Mouse (Mus musculus): ENCODE results near the gene Pde11a.
A peak's percentile ranks its signal among the peaks of the same experiment; 100 is the strongest.

Gene Pde11a

GRCm38 (mm10) chr2:76158973-76159372 is 179.6 kb downstream of the Pde11a start:
- DNase-seq (ENCODE audit: low spot score): no peak

- no peak for DNase-seq (ENCODE audit: low spot score)
Observed at GRCm38 (mm10) chr2:76141136-76141535, 197.4 kb downstream of the Pde11a start.

- DNase-seq (ENCODE audit: low spot score): no peak
Observed at GRCm38 (mm10) chr2:76132983-76133382, 205.6 kb downstream of the Pde11a start.

GRCm38 (mm10) chr2:76129933-76130627 is 208.5 kb downstream of the Pde11a start:
- no peak for DNase-seq (ENCODE audit: low spot score)

- no peak for DNase-seq (ENCODE audit: low spot score)
Observed at GRCm38 (mm10) chr2:76129058-76129437, 209.5 kb downstream of the Pde11a start.

- no peak for DNase-seq (ENCODE audit: low spot score)
Observed at GRCm38 (mm10) chr2:76128105-76129057, 210.2 kb downstream of the Pde11a start.

GRCm38 (mm10) chr2:76126651-76127050 is 211.9 kb downstream of the Pde11a start:
- DNase-seq (ENCODE audit: low spot score): no peak

GRCm38 (mm10) chr2:76124821-76125220 is 213.8 kb downstream of the Pde11a start:
- no peak for DNase-seq (ENCODE audit: low spot score)

GRCm38 (mm10) chr2:76122167-76122566 is 216.4 kb downstream of the Pde11a start:
- DNase-seq (ENCODE audit: low spot score): no peak

- no peak for DNase-seq (ENCODE audit: low spot score)
Observed at GRCm38 (mm10) chr2:76119848-76120247, 218.7 kb downstream of the Pde11a start.

GRCm38 (mm10) chr2:76118491-76118890 is 220.1 kb downstream of the Pde11a start:
- no peak for DNase-seq (ENCODE audit: low spot score)

GRCm38 (mm10) chr2:76117219-76117618 is 221.4 kb downstream of the Pde11a start:
- no peak for DNase-seq (ENCODE audit: low spot score)

- peak; percentile 37 for DNase-seq (ENCODE audit: low spot score)
Observed at GRCm38 (mm10) chr2:76115696-76116095, 222.9 kb downstream of the Pde11a start.

GRCm38 (mm10) chr2:76114734-76115133 is 223.8 kb downstream of the Pde11a start:
- peak; percentile 25 for DNase-seq (ENCODE audit: low spot score)

- no peak for DNase-seq (ENCODE audit: low spot score)
Observed at GRCm38 (mm10) chr2:76109653-76110052, 228.9 kb downstream of the Pde11a start.

GRCm38 (mm10) chr2:76101889-76102602 is 236.5 kb downstream of the Pde11a start:
- no peak for DNase-seq (ENCODE audit: low spot score)

- DNase-seq (ENCODE audit: low spot score): no peak
Observed at GRCm38 (mm10) chr2:76100597-76100996, 238.0 kb downstream of the Pde11a start.

GRCm38 (mm10) chr2:76099726-76100347 is 238.7 kb downstream of the Pde11a start:
- DNase-seq (ENCODE audit: low spot score): no peak

GRCm38 (mm10) chr2:76098381-76098780 is 240.2 kb downstream of the Pde11a start:
- DNase-seq (ENCODE audit: low spot score): no peak

GRCm38 (mm10) chr2:76097847-76098246 is 240.7 kb downstream of the Pde11a start:
- DNase-seq (ENCODE audit: low spot score): no peak

GRCm38 (mm10) chr2:76097284-76097683 is 241.3 kb downstream of the Pde11a start:
- DNase-seq (ENCODE audit: low spot score): no peak

GRCm38 (mm10) chr2:76095861-76096260 is 242.7 kb downstream of the Pde11a start:
- DNase-seq (ENCODE audit: low spot score): no peak
